Mouse (Mus musculus): ENCODE data around the gene Insig1.

DNA sequence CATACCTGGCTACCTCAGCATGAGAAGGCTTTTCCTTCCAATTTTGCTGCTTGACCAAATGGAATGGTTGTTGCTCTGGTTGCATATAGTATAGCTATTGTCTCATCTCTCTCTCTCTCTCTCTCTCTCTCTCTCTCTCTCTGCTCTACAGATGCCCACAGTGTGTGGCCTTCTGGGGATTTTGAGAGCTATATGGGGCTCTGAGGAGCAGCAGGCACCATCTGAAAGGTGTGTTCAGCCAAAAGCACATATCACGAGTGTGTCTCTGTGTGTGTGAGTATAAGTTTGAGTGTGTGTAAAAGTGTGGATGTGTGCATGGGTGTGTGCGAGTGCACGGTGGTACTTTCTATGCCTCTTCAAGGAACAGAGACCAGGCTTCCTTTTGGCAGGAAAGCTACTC is 48.4 kb downstream of the Insig1 start:
- TF ChIP-seq EP300 (IDR thresholded peaks at IDR 0.05; ENCODE audit: insufficient read depth, low read depth, low read length) (no peak), CTCF (IDR thresholded peaks at IDR 0.05; ENCODE audit: low read depth, low read length) (no peak), POLR2A (IDR thresholded peaks at IDR 0.05; ENCODE audit: insufficient read depth, low read length) (no peak)
